In the genomic region with DNA sequence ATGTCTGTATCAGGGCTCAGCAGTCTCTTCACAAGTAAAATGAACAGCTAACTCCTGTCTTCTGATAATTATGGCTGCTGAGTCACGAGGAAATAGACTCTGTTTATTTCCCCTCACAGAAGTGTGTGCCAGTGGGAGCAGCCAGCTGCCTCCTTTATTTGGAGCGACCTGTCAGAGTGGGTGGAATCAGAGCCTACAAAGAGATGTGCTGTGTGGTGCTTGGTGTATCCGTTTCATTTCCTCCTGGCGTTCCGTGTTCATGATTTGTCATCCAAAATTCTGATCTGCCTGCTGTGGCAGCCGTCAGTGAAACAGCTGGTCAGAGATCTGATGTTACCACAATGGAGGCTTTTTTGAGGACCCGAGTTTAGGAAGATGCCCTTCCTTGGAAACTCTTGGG, we compare ENCODE assay signal across 8 mouse cellular contexts. TPM values are rescaled to one million over a fixed set of nuclear protein-coding genes. Genes with fewer than 3 reads are reported as not detected.
DNase-seq lines count a peak whose midpoint lies in the region; ATAC-seq and TF ChIP-seq lines count a peak whose summit lies in the region.

No protein-coding gene starts in this region.

- DNase-seq in retina, postnatal 1 day, result peak; percentile 34
- no peak for DNase-seq in retina, embryonic 14.5 days (ENCODE audit: low spot score)
- peak; percentile 66 for DNase-seq in gastrocnemius, postnatal 14 days
- DNase-seq in layer of hippocampus, postnatal 14 days (ENCODE audit: low spot score in 2 of 2), result peak; percentile 47 to 68
- DNase-seq in adrenal gland, postnatal 10 days, result no peak
- no peak for DNase-seq in cerebellum, adult 9-10 months
- no peak for DNase-seq in thymus, adult 2 months

- TF ChIP-seq POLR2A in thymus, adult 2 months (IDR thresholded peaks at IDR 0.05; ENCODE audit: control insufficient read depth, extremely low read depth, insufficient read depth, low read length, poor library complexity), result no peak

- peaks cover 8% of the 10 kb centered on the region for H3K4me1 ChIP-seq in neural tube, embryonic 15.5 days
- no peaks in the 10 kb centered on the region for H3K4me1 ChIP-seq in thymus, adult 2 months (replicated peaks; ENCODE audit: control insufficient read depth, insufficient read depth, low read length)

- peaks cover 16% of the 10 kb centered on the region; the same call in 1 of the 2 replicates for H3K36me3 ChIP-seq in neural tube, embryonic 15.5 days
- H3K36me3 ChIP-seq in thymus, adult 2 months (ENCODE audit: control insufficient read depth, insufficient read depth, low read length), result no peaks in the 10 kb centered on the region

- WGBS in neural tube, embryonic 15.5 days, result 44% methylated on average over 7 of the region's 7 CpGs
- 67% methylated on average over 7 of the region's 7 CpGs for WGBS in thymus, adult 2 months

- H3K9ac ChIP-seq in neural tube, embryonic 15.5 days (replicated peaks), result no peak overlapping the region

- intact Hi-C loops in gastrocnemius, postnatal 14 days (cut with DNase I; ENCODE audit: low total_unique reads), result no loop called here

- H3K9me3 ChIP-seq in neural tube, embryonic 15.5 days (replicated peaks), result no peaks in the 10 kb centered on the region

- no peak overlapping the region for H3K4me2 ChIP-seq in neural tube, embryonic 15.5 days

- peak; percentile 58; the same call in 1 of the 2 replicates for ATAC-seq in neural tube, embryonic 15.5 days (ENCODE audit: low FRiP score)

- H3K27me3 ChIP-seq in neural tube, embryonic 15.5 days (replicated peaks), result no peaks in the 10 kb centered on the region
- H3K27me3 ChIP-seq in thymus, adult 2 months (ENCODE audit: control insufficient read depth, insufficient read depth, low read length), result no peaks in the 10 kb centered on the region

- no peak for TF ChIP-seq CTCF in thymus, adult 2 months (IDR thresholded peaks at IDR 0.05; ENCODE audit: borderline replicate concordance, control insufficient read depth, extremely low read depth, insufficient read depth, low read length, poor library complexity)

- no peak overlapping the region for H3K4me3 ChIP-seq in neural tube, embryonic 15.5 days (replicated peaks)
- no peak overlapping the region for H3K4me3 ChIP-seq in thymus, adult 2 months (ENCODE audit: control insufficient read depth, insufficient read depth, low read length)

- peak overlapping the region; percentile 76 for H3K27ac ChIP-seq in neural tube, embryonic 15.5 days (replicated peaks)
- no peak overlapping the region for H3K27ac ChIP-seq in thymus, adult 2 months (ENCODE audit: control insufficient read depth, insufficient read depth, low read length)

RNA-seq across cellular contexts. Expression of gene Farp1, which starts 47.3 kb away (rescaled TPM):
- 10 to 100 TPM; 10.7 to 11.8 TPM for total RNA-seq in gastrocnemius, postnatal 14 days (2021)
- 10 to 100 TPM; 88.3 to 92.0 TPM for total RNA-seq in layer of hippocampus, postnatal 14 days (2021)
- 28.1 and 28.5 TPM in 2 replicates for polyA plus RNA-seq in neural tube, embryonic 15.5 days (2015; fragmentation: Nextera tagmentation; extraction: Ambion mirVana)
- 10 to 100 TPM; 21.1 to 32.3 TPM for total RNA-seq in adrenal gland, postnatal 10 days (2021)
- polyA plus RNA-seq in thymus, adult 2 months (2012; rRNA removed), result 4.9 and 5.1 TPM in 2 replicates

Comparison
In these comparisons a context has a peak if more than half of its experiments do, and no peak if none do; other contexts are left out.
1. DNase-seq: peak in retina, postnatal 1 day (single experiment), gastrocnemius, postnatal 14 days (single experiment) and layer of hippocampus, postnatal 14 days (2 of 2); none in retina, embryonic 14.5 days (single experiment), adrenal gland, postnatal 10 days (single experiment), cerebellum, adult 9-10 months (single experiment) and thymus, adult 2 months (single experiment).